Mouse (Mus musculus): ENCODE measurements around the gene Cacnb3. TPM values are rescaled to one million over a fixed set of nuclear protein-coding genes. Genes with fewer than 3 reads are reported as not detected.
A peak's percentile ranks its signal among the peaks of the same experiment; 100 is the strongest.

Cacnb3 gene
- total RNA-seq, 2 experiments from 2014 or later, result 2.5 to 4.2 TPM

- intact Hi-C loops (cut with DNase I), result no loop called here
- DNase-seq, result no peak
Observed at GRCm38 (mm10) chr15:98633822-98634470, 3.3 kb downstream of the Cacnb3 start.

GRCm38 (mm10) chr15:98634541-98635081 lies 4.0 kb downstream of the Cacnb3 start:
- intact Hi-C loops (cut with DNase I), result no loop called here
- DNase-seq, result peak; percentile 63 to 71

GRCm38 (mm10) chr15:98635291-98635841 lies 4.7 kb downstream of the Cacnb3 start:
- DNase-seq, result no peak
- intact Hi-C loops (cut with DNase I), result no loop called here

GRCm38 (mm10) chr15:98636517-98636916 lies 5.9 kb downstream of the Cacnb3 start:
- intact Hi-C loops (cut with DNase I), result no loop called here
- no peak for DNase-seq

- intact Hi-C loops (cut with DNase I), result no loop called here
- no peak for DNase-seq
Observed at GRCm38 (mm10) chr15:98637155-98637554, 6.5 kb downstream of the Cacnb3 start.

GRCm38 (mm10) chr15:98640157-98640556 lies 9.5 kb downstream of the Cacnb3 start:
- DNase-seq, result no peak
- intact Hi-C loops (cut with DNase I), result no loop called here

GRCm38 (mm10) chr15:98644406-98644805 lies 13.8 kb downstream of the Cacnb3 start:
- intact Hi-C loops (cut with DNase I), result no loop called here
- DNase-seq, result no peak

- no peak for DNase-seq
- intact Hi-C loops (cut with DNase I), result no loop called here
Observed at GRCm38 (mm10) chr15:98645057-98646026, 14.7 kb downstream of the Cacnb3 start.

GRCm38 (mm10) chr15:98646737-98647136 lies 16.1 kb downstream of the Cacnb3 start:
- intact Hi-C loops (cut with DNase I), result no loop called here
- no peak for DNase-seq

GRCm38 (mm10) chr15:98647308-98647707 lies 16.7 kb downstream of the Cacnb3 start:
- intact Hi-C loops (cut with DNase I), result no loop called here
- no peak for DNase-seq

GRCm38 (mm10) chr15:98648071-98648470 lies 17.4 kb downstream of the Cacnb3 start:
- intact Hi-C loops (cut with DNase I), result no loop called here
- no peak for DNase-seq

- intact Hi-C loops (cut with DNase I), result no loop called here
- DNase-seq, result no peak
Observed at GRCm38 (mm10) chr15:98651431-98651830, 20.8 kb downstream of the Cacnb3 start.

- intact Hi-C loops (cut with DNase I), result no loop called here
- no peak for DNase-seq
Observed at GRCm38 (mm10) chr15:98652174-98652573, 21.5 kb downstream of the Cacnb3 start.

- intact Hi-C loops (cut with DNase I), result no loop called here
- DNase-seq, result no peak
Observed at GRCm38 (mm10) chr15:98656982-98657751, 26.5 kb downstream of the Cacnb3 start.

- DNase-seq, result no peak
- intact Hi-C loops (cut with DNase I), result loop anchor here (5.0 kb wide), 1 partner anchor 140 kb away; no protein-coding TSS in a partner anchor
Observed at GRCm38 (mm10) chr15:98662198-98662566, 31.5 kb downstream of the Cacnb3 start.

GRCm38 (mm10) chr15:98662567-98663545 lies 32.2 kb downstream of the Cacnb3 start, which contains the start of gene Ddx23:
Gene Ddx23 (minus strand): TSS chr15:98662894.
- peak; percentile 86 to 93 for DNase-seq
- intact Hi-C loops (cut with DNase I), result loop anchor here (5.0 kb wide), 1 partner anchor 139 kb away; no protein-coding TSS in a partner anchor

GRCm38 (mm10) chr15:98664042-98664907 lies 33.6 kb downstream of the Cacnb3 start:
- no peak for DNase-seq
- intact Hi-C loops (cut with DNase I), result loop anchor here (1.0 to 5.0 kb wide), 2 partner anchors 35 to 138 kb away; no protein-coding TSS in a partner anchor

GRCm38 (mm10) chr15:98672592-98672991 lies 42.0 kb downstream of the Cacnb3 start:
- DNase-seq, result no peak
- intact Hi-C loops (cut with DNase I), result no loop called here
